Mouse (Mus musculus): ENCODE data around the gene Csad. TPM values are rescaled to one million over a fixed set of nuclear protein-coding genes. Genes with fewer than 3 reads are reported as not detected.
"Not testable (repeated sequence)": the region's sequence is repeated elsewhere in the genome, so short reads cannot be mapped to it uniquely, and the experiment has no call there.

Csad gene
- polyA plus RNA-seq, 1 experiment from 2014 or later = 26.8 TPM

- 83% methylated on average over 17 of the region's 17 CpGs for WGBS
- Histone ChIP-seq H3K27ac (ENCODE audit: low read depth, low read length) (no peak overlapping the region), H3K27me3 (replicated peaks; ENCODE audit: control insufficient read depth, insufficient read depth, low read length) (no peaks in the 10 kb centered on the region)
Observed at GRCm38 (mm10) chr15:102230408-102231321, 26.1 kb upstream of the Csad start.

GRCm38 (mm10) chr15:102225619-102226018, 21.1 kb upstream of the Csad start:
- H3K36me3 ChIP-seq (ENCODE audit: control insufficient read depth, insufficient read depth); H3K27ac ChIP-seq (ENCODE audit: low read depth, low read length); H3K4me2 ChIP-seq (replicated peaks; ENCODE audit: low read depth); ATAC-seq; H3K4me1 ChIP-seq (replicated peaks; ENCODE audit: control insufficient read depth, insufficient read depth, low read length); H3K27me3 ChIP-seq (replicated peaks; ENCODE audit: control insufficient read depth, insufficient read depth, low read length); H3K4me3 ChIP-seq (ENCODE audit: low read depth, low read length); H3K9ac ChIP-seq (ENCODE audit: low read depth, low read length); H3K9me3 ChIP-seq (ENCODE audit: control insufficient read depth): not testable (repeated sequence)
- 86% methylated on average over 5 of the region's 6 CpGs for WGBS

More at GRCm38 (mm10) chr15:102230408-102231321, 26.1 kb upstream of the Csad start:
- Histone ChIP-seq H3K4me2 (replicated peaks; ENCODE audit: low read depth) (no peak overlapping the region), H3K9me3 (ENCODE audit: control insufficient read depth) (no peaks in the 10 kb centered on the region), H3K4me1 (replicated peaks; ENCODE audit: control insufficient read depth, insufficient read depth, low read length) (0 out of 2 replicates have a peak, but pooled peaks cover 4% of the 10 kb centered on the region), H3K36me3 (ENCODE audit: control insufficient read depth, insufficient read depth) (no peaks in the 10 kb centered on the region; the same call in 1 of the 2 replicates), H3K9ac (ENCODE audit: low read depth, low read length) (no peak overlapping the region), H3K4me3 (ENCODE audit: low read depth, low read length) (no peak overlapping the region)
- no peak for TF ChIP-seq CTCF (IDR thresholded peaks at IDR 0.05; ENCODE audit: low read depth)
- ATAC-seq = no peak

- no peaks in the 10 kb centered on the region for H3K36me3 ChIP-seq (ENCODE audit: control insufficient read depth, insufficient read depth)
- no peak overlapping the region for H3K9ac ChIP-seq (ENCODE audit: low read depth, low read length)
- H3K4me1 ChIP-seq (replicated peaks; ENCODE audit: control insufficient read depth, insufficient read depth, low read length) = no peaks in the 10 kb centered on the region
- H3K27me3 ChIP-seq (replicated peaks; ENCODE audit: control insufficient read depth, insufficient read depth, low read length) = no peaks in the 10 kb centered on the region; the same call in 1 of the 2 replicates
- TF ChIP-seq CTCF (IDR thresholded peaks at IDR 0.05; ENCODE audit: low read depth) = no peak
- 11% methylated on average over 20 of the region's 21 CpGs for WGBS
- no peak for ATAC-seq
- no peaks in the 10 kb centered on the region for H3K9me3 ChIP-seq (ENCODE audit: control insufficient read depth)
- H3K4me2 ChIP-seq (replicated peaks; ENCODE audit: low read depth) = peak overlapping the region; percentile 90
- H3K27ac ChIP-seq (ENCODE audit: low read depth, low read length) = no peak overlapping the region
- H3K4me3 ChIP-seq (ENCODE audit: low read depth, low read length) = peak overlapping the region; percentile 38
Observed at GRCm38 (mm10) chr15:102224992-102225617, 20.6 kb upstream of the Csad start.

- peak; percentile 79 for ATAC-seq
- WGBS = 4% methylated on average over 37 of the region's 43 CpGs
Observed at GRCm38 (mm10) chr15:102224186-102224991, 19.9 kb upstream of the Csad start.

GRCm38 (mm10) chr15:102222386-102222785, 17.9 kb upstream of the Csad start:
- Histone ChIP-seq H3K27ac (ENCODE audit: low read depth, low read length) (no peak overlapping the region), H3K27me3 (replicated peaks; ENCODE audit: control insufficient read depth, insufficient read depth, low read length) (no peaks in the 10 kb centered on the region; the same call in 1 of the 2 replicates), H3K4me2 (replicated peaks; ENCODE audit: low read depth) (no peak overlapping the region), H3K4me3 (ENCODE audit: low read depth, low read length) (no peak overlapping the region), H3K36me3 (ENCODE audit: control insufficient read depth, insufficient read depth) (peaks cover 4% of the 10 kb centered on the region; the same call in 1 of the 2 replicates), H3K4me1 (replicated peaks; ENCODE audit: control insufficient read depth, insufficient read depth, low read length) (no peaks in the 10 kb centered on the region), H3K9me3 (ENCODE audit: control insufficient read depth) (no peaks in the 10 kb centered on the region), H3K9ac (ENCODE audit: low read depth, low read length) (no peak overlapping the region)
- no peak for ATAC-seq
- TF ChIP-seq CTCF (IDR thresholded peaks at IDR 0.05; ENCODE audit: low read depth) = peak; percentile 37
- 65% methylated on average over 10 of the region's 10 CpGs for WGBS

More at GRCm38 (mm10) chr15:102224186-102224991, 19.9 kb upstream of the Csad start:
- no peak overlapping the region for H3K27ac ChIP-seq (ENCODE audit: low read depth, low read length)
- H3K4me3 ChIP-seq (ENCODE audit: low read depth, low read length) = peak overlapping the region; percentile 38
- TF ChIP-seq CTCF (IDR thresholded peaks at IDR 0.05; ENCODE audit: low read depth) = peak; percentile 95
- peak overlapping the region; percentile 90 for H3K4me2 ChIP-seq (replicated peaks; ENCODE audit: low read depth)
- no peaks in the 10 kb centered on the region for H3K4me1 ChIP-seq (replicated peaks; ENCODE audit: control insufficient read depth, insufficient read depth, low read length)
- H3K9ac ChIP-seq (ENCODE audit: low read depth, low read length) = peak overlapping the region; percentile 45
- no peaks in the 10 kb centered on the region for H3K9me3 ChIP-seq (ENCODE audit: control insufficient read depth)
- no peaks in the 10 kb centered on the region for H3K36me3 ChIP-seq (ENCODE audit: control insufficient read depth, insufficient read depth)
- no peaks in the 10 kb centered on the region; the same call in 1 of the 2 replicates for H3K27me3 ChIP-seq (replicated peaks; ENCODE audit: control insufficient read depth, insufficient read depth, low read length)

All from intestine, postnatal 0 days (tissue).